Mouse (Mus musculus) stomach, embryonic 15.5 days (tissue): ENCODE data around the gene Itprip. TPM values are rescaled to one million over a fixed set of nuclear protein-coding genes. Genes with fewer than 3 reads are reported as not detected.
"Not testable (repeated sequence)": the region's sequence is repeated elsewhere in the genome, so short reads cannot be mapped to it uniquely, and the experiment has no call there.

ENCODE experiments used
- ATAC-seq: fragments of 200-750 bp; cut with Nextera tagmentation; 2 replicates; pipeline ENCODE4 v1.8.0; 2017; ENCODE audit warnings: low read depth, moderate number of reproducible peaks, moderate TSS enrichment; ENCODE audit not compliant: insufficient read depth, low FRiP score
- H3K27ac ChIP-seq: fragments of 300-500 bp; sonication (generic); 2 replicates; pipeline ENCODE4 v1.5.1; 2015; ENCODE audit warnings: mild to moderate bottlenecking, inconsistent platforms
- H3K27me3 ChIP-seq: fragments of 300-500 bp; sonication (generic); replicated peaks from 2 replicates; pipeline ENCODE4 v1.6.1; 2015; ENCODE audit warnings: inconsistent platforms
- H3K36me3 ChIP-seq: fragments of 300-500 bp; sonication (generic); 2 replicates; pipeline ENCODE4 v1.6.1; 2015; ENCODE audit warnings: inconsistent platforms
- H3K4me1 ChIP-seq: fragments of 300-500 bp; sonication (generic); 2 replicates; pipeline ENCODE4 v1.6.1; 2015; ENCODE audit warnings: inconsistent platforms
- H3K4me2 ChIP-seq: fragments of 300-500 bp; sonication (generic); 2 replicates; pipeline ENCODE4 v1.6.1; 2015; ENCODE audit warnings: mild to moderate bottlenecking, inconsistent platforms
- H3K4me3 ChIP-seq: fragments of 300-500 bp; sonication (generic); replicated peaks from 2 replicates; pipeline ENCODE4 v1.5.1; 2015; ENCODE audit warnings: inconsistent platforms
- H3K9ac ChIP-seq: fragments of 300-500 bp; sonication (generic); 2 replicates; pipeline ENCODE4 v1.6.1; 2015; ENCODE audit warnings: inconsistent platforms
- H3K9me3 ChIP-seq: fragments of 300-500 bp; sonication (generic); 2 replicates; pipeline ENCODE4 v1.6.1; 2016; ENCODE audit warnings: inconsistent platforms
- WGBS: fragments of 180-500 bp; shearing (Covaris S2); methylation state at CpG from one replicate; pipeline ENCODE4 v1.1.7; 2015; 5-methylcytosine and 5-hydroxymethylcytosine counted together
- polyA plus RNA-seq: library from polyadenylated mRNA; unstranded; fragments of >200 nt; fragmentation: Nextera tagmentation; extraction: Ambion mirVana; gene quantifications from 2 replicates; pipeline ENCODE4 v1.2.1, GENCODE M21; 2015

Gene Itprip
- polyA plus RNA-seq, 1 experiment from 2014 or later, result 12.6 TPM

DNA sequence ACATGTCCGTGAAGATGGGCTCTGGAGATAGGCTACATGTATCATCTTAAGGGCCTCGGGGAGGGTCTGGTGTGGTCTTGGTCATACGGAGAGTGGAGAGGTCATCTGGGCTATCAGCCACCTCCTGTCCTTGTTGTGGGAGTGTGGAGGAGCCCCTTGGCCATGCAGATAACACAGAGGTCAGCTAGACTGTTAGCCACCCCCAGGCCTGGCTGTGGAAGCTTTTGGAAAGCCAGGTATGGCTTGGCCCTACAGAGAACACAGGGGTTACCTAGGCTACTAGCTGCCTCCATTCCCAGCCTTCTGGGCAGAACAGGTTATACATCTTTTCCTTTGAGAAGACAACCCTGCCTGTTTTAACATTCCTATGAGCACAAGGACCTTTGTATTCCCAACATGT, 56.5 kb downstream of the Itprip start:
- H3K4me2 ChIP-seq, result no peak overlapping the region
- H3K4me1 ChIP-seq, result 0 out of 2 replicates have a peak, but pooled peaks cover under 1% of the 10 kb centered on the region
- H3K9ac ChIP-seq, result no peak overlapping the region
- no peak overlapping the region for H3K27ac ChIP-seq
- WGBS, result 90% methylated on average over 3 of the region's 3 CpGs
- no peaks in the 10 kb centered on the region for H3K27me3 ChIP-seq
- no peak for ATAC-seq
- H3K9me3 ChIP-seq, result no peaks in the 10 kb centered on the region
- H3K4me3 ChIP-seq, result no peak overlapping the region
- peaks cover 5% of the 10 kb centered on the region; the same call in 1 of the 2 replicates for H3K36me3 ChIP-seq

DNA sequence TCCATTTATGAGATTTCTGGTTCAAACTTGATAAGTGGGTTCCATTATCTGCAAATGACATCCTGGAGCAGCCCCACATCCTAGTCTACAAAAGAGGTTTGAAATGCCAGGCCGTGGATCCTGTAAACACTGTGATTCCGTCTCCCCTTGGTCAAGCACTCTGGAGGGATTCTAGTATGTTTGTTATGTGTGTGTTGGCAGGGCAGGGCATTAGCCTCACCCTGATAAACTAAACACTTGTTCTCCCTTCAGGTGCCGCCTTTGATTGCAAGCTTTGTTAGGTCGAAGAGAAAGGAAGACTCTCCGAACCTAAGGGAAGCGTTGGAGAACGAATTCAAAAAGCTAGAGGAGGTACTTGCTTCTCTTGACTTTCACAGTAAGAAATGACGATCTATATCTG, 59.9 kb downstream of the Itprip start:
- Histone ChIP-seq H3K27ac (peak overlapping the region; percentile 67; the same call in 1 of the 2 replicates), H3K9ac (no peak overlapping the region), H3K36me3 (peaks cover 5% of the 10 kb centered on the region; the same call in 1 of the 2 replicates), H3K4me1 (0 out of 2 replicates have a peak, but pooled peaks cover 5% of the 10 kb centered on the region), H3K4me3 (no peak overlapping the region), H3K9me3 (no peaks in the 10 kb centered on the region), H3K27me3 (no peaks in the 10 kb centered on the region), H3K4me2 (0 out of 2 replicates have a peak overlapping the region, but pooled peaks have one; percentile 10)
- WGBS, result 69% methylated on average over 8 of the region's 8 CpGs
- no peak for ATAC-seq

DNA sequence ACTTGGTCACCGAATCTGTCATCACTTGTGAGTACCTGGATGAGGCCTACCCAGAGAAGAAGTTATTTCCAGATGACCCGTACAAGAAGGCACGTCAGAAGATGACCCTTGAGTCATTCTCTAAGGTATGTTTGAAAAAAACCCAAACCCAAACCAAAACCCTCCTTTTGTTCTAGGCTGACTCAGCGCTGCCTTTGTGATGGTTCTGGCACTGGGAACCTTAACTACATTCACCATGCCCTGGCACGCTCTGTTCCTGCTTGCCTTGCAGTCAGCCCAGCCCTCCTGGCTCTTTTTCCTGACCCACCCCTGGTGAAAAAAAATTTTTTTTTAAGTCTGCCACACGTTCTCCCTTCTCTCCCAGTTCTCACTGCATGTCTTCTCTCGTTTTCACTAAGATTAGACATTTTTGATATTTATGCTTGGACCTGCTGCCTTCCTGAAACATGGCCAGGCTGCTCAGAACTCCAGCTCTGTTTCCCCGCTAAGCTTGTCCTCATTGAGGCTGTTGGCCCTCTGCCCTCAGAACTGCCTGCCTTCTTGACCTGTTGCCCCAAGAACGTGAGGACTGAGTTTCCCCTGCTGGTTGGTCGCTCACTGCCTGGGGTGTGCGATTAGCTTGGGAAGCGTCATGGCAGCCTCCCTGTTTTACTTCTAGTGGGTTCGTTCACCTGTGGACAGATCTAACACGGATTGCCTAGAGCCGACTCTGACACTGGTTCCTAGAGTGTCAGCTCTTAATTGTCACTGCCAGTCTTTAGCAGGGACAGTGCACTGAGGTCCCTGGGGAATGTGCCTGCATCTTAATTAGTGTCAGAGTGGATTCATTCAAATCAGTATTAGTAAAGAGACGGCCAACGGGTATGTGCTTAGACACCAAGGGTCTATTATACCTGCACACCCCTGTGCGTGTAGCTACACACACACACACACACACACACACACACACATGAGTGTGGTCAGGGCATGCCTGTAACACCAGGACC, 60.8 kb downstream of the Itprip start:
- H3K4me3 ChIP-seq, result no peak overlapping the region
- peaks cover 5% of the 10 kb centered on the region; the same call in 1 of the 2 replicates for H3K36me3 ChIP-seq
- H3K4me1 ChIP-seq, result 0 out of 2 replicates have a peak, but pooled peaks cover 5% of the 10 kb centered on the region
- H3K9me3 ChIP-seq, result no peaks in the 10 kb centered on the region
- no peak for ATAC-seq
- H3K4me2 ChIP-seq, result peak overlapping the region; percentile 10
- no peak overlapping the region for H3K9ac ChIP-seq
- 81% methylated on average over 18 of the region's 18 CpGs for WGBS
- H3K27ac ChIP-seq, result peak overlapping the region; percentile 67; the same call in 1 of the 2 replicates
- no peaks in the 10 kb centered on the region for H3K27me3 ChIP-seq

DNA sequence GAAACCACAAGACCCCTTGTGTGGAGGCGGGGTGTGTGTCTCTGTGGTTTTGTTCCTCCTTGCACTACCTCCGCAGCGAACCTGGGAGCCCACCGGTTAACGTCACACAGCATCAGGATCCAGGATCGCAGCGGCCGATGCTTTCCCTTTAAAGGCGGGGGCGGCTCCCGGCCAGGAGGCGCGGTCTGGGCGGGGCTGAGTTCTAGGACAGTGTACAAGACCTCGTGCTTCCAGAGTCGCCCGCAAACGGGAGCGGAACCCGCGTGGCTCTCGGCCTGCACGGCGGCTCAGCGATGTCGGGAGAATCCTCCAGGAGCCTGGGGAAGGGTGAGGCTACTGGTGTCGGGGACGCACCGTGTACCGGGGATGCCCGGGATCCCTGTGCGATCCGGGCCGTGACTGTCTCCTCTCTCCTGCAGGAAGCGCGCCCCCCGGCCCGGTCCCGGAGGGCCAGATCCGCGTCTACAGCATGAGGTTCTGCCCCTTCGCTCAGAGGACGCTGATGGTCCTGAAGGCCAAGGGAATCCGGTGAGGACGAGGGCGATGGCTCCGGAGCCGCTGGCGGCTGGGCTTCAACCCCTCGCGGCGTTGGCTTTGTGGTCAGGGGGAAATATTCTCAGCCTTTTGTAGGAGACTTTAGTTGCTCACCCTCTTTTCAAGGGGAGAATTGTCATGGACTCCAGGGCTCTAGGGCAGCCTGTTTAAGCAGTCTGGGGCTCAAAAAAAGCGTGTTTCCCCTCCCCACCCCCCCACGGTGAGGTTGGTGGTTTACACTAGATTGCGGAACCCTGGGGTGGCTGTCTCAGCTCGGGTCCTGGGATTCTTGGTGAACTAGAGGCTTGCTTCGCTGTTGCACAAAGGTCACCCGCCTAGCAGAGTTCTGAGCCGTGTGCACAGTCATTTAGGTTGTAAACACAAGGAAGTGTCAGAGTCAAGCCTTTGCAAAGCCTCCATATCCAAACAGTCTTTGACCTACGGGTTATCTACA, 64.0 kb downstream of the Itprip start, which contains the start of gene Gsto1:
Gene Gsto1 (plus strand): TSS at position 175 of the 988 bp plus-strand sequence.
- H3K9me3 ChIP-seq, result no peaks in the 10 kb centered on the region
- peak within 1 kb of the TSS; percentile 52 for H3K9ac ChIP-seq
- under 1% methylated on average over 59 of the region's 60 CpGs for WGBS
- H3K4me3 ChIP-seq, result peak within 1 kb of the TSS; percentile 60
- no peaks in the 10 kb centered on the region for H3K27me3 ChIP-seq
- ATAC-seq, result peak; percentile 93
- peak within 1 kb of the TSS; percentile 89 for H3K4me2 ChIP-seq
- H3K4me1 ChIP-seq, result 0 out of 2 replicates have a peak, but pooled peaks cover 5% of the 10 kb centered on the region
- peaks cover 5% of the 10 kb centered on the region; the same call in 1 of the 2 replicates for H3K36me3 ChIP-seq
- peak within 1 kb of the TSS; percentile 75 for H3K27ac ChIP-seq

DNA sequence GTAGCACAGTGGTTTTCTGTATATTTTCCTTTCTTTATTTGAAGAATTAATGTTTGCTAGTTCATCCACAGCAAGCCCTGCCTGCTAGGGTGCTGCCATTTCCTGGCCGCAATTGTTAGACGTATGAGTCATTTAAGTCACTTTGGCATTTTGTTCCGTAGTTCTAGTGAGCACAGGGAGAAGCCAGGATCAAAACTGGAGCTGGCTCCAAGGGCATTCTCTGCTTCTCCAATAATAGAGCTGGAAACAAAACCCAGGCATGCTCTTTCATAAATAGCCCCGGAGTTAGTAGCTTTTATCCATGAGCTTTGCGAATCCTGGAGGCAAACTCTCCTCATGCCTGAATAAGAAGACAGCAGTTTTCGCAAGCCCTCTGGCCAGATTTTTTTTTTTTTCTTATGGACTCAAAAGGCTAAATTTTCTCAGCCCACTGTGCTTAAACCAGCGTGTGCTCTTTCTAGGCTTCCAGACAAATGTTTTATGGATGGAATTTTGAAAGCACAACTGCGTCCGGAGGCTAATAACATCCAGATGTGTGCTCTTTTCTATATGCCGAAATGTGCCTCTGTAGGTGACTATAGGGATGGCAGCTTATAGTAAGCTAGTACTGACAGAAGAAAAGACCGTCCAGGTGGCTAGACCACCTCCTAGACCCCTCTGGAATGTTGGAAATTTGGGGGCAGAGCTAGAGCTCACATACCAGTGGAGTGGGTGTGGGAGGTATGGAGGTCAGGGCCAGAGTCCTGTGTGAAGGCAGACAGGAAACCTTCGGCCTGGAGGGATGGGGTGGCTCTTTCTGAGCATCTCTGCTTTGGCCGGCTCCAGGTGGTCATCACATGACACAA, 64.9 kb downstream of the Itprip start:
- Histone ChIP-seq H3K9ac (no peak overlapping the region), H3K4me3 (peak overlapping the region; percentile 60), H3K9me3 (no peaks in the 10 kb centered on the region), H3K36me3 (no peaks in the 10 kb centered on the region; the same call in 1 of the 2 replicates), H3K4me2 (peak overlapping the region; percentile 89), H3K27ac (peak overlapping the region; percentile 48), H3K27me3 (no peaks in the 10 kb centered on the region), H3K4me1 (0 out of 2 replicates have a peak, but pooled peaks cover 5% of the 10 kb centered on the region)
- WGBS, result 11% methylated on average over 13 of the region's 13 CpGs
- peak; percentile 52 for ATAC-seq

DNA sequence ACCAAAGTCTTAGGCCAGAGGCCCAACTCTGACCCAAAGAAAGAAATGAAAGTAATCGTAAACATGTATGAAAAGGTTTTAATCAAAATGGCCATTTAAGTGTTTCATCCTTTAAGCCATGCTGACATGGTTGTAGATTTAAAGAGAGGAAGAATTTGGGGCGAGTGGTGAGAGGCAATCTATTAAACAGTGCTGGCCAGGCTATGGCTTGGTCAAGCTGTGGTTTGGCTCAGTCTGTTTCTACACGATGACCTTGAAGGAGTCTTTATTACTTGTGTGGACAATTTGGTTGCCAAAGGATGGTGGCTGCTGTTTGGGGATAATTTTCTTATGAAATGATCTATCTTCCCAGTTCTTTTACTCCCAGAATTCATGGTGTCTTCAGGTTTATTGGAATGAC, 66.0 kb downstream of the Itprip start:
- Histone ChIP-seq H3K4me2 (no peak overlapping the region), H3K27ac (no peak overlapping the region), H3K4me3 (no peak overlapping the region), H3K36me3 (no peaks in the 10 kb centered on the region), H3K4me1 (0 out of 2 replicates have a peak, but pooled peaks cover 5% of the 10 kb centered on the region), H3K9ac (no peak overlapping the region), H3K27me3 (no peaks in the 10 kb centered on the region), H3K9me3 (no peaks in the 10 kb centered on the region)
- ATAC-seq, result no peak
- WGBS, result 83% methylated on average over 3 of the region's 3 CpGs

DNA sequence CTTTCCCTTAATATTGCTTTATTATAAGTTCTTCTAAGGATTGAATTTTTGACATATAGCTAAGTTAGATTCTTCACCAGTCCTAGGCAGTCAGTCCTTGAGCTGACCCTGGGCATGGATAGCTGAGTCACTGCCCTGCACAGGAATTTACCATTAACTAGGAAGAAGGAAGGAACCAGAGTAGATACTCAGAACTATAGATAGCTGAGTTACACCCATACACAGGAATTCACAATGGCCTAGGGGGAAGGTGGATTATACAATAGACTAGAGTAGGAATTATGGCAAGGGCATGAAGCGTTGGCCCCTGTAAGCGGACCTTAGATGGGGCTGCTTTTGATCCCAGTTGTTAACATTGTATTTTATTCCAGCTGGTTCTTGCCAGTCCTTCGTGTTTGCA, 67.0 kb downstream of the Itprip start:
- H3K9me3 ChIP-seq, result not testable (repeated sequence)

DNA sequence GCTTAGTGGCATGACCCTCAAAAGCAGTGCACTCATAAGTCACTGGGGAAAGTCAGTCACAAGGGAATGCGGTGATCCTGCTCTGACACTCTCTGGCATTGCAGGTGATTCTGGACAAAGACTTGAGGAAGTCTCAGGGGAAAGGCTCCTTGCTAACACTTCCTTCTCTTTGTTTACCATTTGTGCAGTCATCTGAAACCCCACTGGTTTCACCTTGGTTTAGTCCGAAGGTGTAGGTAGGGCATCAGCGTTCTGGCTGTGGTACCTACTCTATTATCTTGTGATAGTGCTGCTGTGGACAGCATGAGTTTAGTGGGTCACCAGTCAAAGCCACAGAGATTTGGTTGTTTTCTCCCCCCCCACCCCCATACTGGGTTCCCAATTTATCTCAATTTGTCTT, 69.4 kb downstream of the Itprip start:
- H3K4me1 ChIP-seq, result no peaks in the 10 kb centered on the region
- no peaks in the 10 kb centered on the region for H3K9me3 ChIP-seq
- H3K27ac ChIP-seq, result no peak overlapping the region
- H3K9ac ChIP-seq, result no peak overlapping the region
- H3K36me3 ChIP-seq, result no peaks in the 10 kb centered on the region
- H3K4me2 ChIP-seq, result no peak overlapping the region
- no peak for ATAC-seq
- H3K4me3 ChIP-seq, result no peak overlapping the region
- 86% methylated on average over 3 of the region's 3 CpGs for WGBS
- H3K27me3 ChIP-seq, result no peaks in the 10 kb centered on the region

More for the DNA sequence above, 67.0 kb downstream of the Itprip start:
- not testable (repeated sequence) for H3K4me2 ChIP-seq, H3K36me3 ChIP-seq, H3K9ac ChIP-seq, H3K27me3 ChIP-seq, H3K4me1 ChIP-seq, H3K4me3 ChIP-seq, H3K27ac ChIP-seq, ATAC-seq
- WGBS, result 75% methylated on average over 3 of the region's 3 CpGs
